Mouse (Mus musculus): Measurements from ENCODE around the gene Lrrtm3. TPM values are rescaled to one million over a fixed set of nuclear protein-coding genes. Genes with fewer than 3 reads are reported as not detected.

Gene Lrrtm3
- polyA plus RNA-seq (2015; fragmentation: Nextera tagmentation; extraction: Ambion mirVana): 35.6 and 44.5 TPM in 2 replicates

DNA sequence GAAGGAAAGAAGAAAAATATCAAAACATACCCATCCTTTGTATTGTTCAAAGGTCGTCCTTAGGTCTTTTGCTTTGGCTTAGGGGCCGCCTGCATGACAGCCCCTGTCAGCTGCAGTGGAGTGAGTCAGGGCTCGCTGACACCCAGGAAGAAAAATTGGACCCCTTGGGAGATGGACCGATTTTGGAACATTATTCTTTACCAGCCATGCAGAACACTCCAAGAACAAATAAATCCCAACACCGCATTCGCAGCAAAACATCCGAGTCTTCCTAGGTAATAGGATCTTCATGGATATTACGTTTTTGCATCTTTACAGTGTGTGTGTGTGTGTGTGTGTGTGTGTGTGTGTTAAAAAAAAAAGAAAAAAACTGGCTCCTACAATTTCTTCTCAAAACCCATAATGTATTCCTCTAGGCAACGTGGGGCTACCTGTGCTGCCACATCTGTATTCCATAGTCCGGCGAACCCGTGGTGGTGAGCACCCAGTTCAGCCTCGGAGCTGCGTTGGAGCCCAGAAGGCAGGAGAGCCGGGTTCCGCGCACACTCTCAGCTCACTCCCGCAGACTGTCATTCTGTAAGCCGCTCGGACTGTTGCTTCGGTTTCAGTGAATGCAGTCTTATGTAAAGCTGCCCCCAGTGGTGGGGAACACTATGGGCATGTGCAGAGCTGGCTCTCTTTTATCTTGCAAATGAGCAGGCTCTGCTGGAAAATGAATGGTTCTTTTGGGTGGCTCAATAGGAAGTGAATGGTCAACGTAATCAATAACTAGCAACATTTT lies at the start of gene Lrrtm3:
TSS of gene Lrrtm3 (minus strand) at position 598 of the 781 bp plus-strand sequence.
- WGBS: 1% methylated on average over 22 of the region's 22 CpGs

DNA sequence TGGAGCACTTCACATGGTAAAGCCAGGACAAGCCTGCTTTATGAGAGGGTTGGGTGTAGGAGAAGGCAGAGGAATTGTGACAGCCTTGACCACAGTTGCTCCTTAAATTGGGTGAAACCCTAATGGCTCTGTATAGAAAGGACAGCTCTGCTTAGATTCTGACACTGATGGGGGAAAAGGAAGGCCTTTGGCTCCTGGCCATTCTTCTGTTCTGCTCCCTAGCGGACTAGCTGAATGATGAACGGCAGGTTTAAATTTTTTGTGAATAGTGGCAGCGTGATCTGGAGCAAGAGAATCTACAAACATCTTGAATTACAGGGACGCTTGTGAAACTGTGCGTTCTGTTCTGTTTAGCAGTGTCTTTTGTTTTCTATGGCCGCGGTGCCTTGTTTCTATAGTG lies 45.4 kb upstream of the Lrrtm3 start:
- H3K9me3 ChIP-seq (replicated peaks): no peaks in the 10 kb centered on the region
- H3K27ac ChIP-seq (replicated peaks): no peak overlapping the region
- H3K27me3 ChIP-seq (replicated peaks): no peaks in the 10 kb centered on the region
- H3K36me3 ChIP-seq: no peaks in the 10 kb centered on the region
- ATAC-seq (ENCODE audit: low FRiP score): no peak
- H3K9ac ChIP-seq (replicated peaks): no peak overlapping the region
- 16% methylated on average over 7 of the region's 7 CpGs for WGBS
- peaks cover 4% of the 10 kb centered on the region; the same call in 1 of the 2 replicates for H3K4me1 ChIP-seq
- H3K4me2 ChIP-seq: peak overlapping the region; percentile 19; the same call in 1 of the 2 replicates
- no peak overlapping the region for H3K4me3 ChIP-seq (replicated peaks)

More for the DNA sequence above, at the start of gene Lrrtm3:
- peak within 1 kb of the TSS; percentile 76 for H3K4me2 ChIP-seq
- peaks cover 32% of the 10 kb centered on the region for H3K4me1 ChIP-seq
- H3K4me3 ChIP-seq (replicated peaks): peak within 1 kb of the TSS; percentile 59
- H3K36me3 ChIP-seq: no peaks in the 10 kb centered on the region
- H3K9ac ChIP-seq (replicated peaks): peak within 1 kb of the TSS; percentile 66
- peak; percentile 94 for ATAC-seq (ENCODE audit: low FRiP score)
- H3K27me3 ChIP-seq (replicated peaks): no peaks in the 10 kb centered on the region
- peak within 1 kb of the TSS; percentile 85 for H3K27ac ChIP-seq (replicated peaks)
- H3K9me3 ChIP-seq (replicated peaks): no peaks in the 10 kb centered on the region

GRCm38 (mm10) chr10:64133461-64133860 lies 43.4 kb upstream of the Lrrtm3 start:
- WGBS: 89% methylated on average over 3 of the region's 3 CpGs
- Histone ChIP-seq H3K36me3 (no peaks in the 10 kb centered on the region), H3K9ac (replicated peaks) (no peak overlapping the region), H3K27me3 (replicated peaks) (no peaks in the 10 kb centered on the region), H3K4me3 (replicated peaks) (no peak overlapping the region), H3K9me3 (replicated peaks) (no peaks in the 10 kb centered on the region), H3K4me2 (no peak overlapping the region), H3K27ac (replicated peaks) (no peak overlapping the region), H3K4me1 (peaks cover 4% of the 10 kb centered on the region; the same call in 1 of the 2 replicates)
- ATAC-seq (ENCODE audit: low FRiP score): no peak

DNA sequence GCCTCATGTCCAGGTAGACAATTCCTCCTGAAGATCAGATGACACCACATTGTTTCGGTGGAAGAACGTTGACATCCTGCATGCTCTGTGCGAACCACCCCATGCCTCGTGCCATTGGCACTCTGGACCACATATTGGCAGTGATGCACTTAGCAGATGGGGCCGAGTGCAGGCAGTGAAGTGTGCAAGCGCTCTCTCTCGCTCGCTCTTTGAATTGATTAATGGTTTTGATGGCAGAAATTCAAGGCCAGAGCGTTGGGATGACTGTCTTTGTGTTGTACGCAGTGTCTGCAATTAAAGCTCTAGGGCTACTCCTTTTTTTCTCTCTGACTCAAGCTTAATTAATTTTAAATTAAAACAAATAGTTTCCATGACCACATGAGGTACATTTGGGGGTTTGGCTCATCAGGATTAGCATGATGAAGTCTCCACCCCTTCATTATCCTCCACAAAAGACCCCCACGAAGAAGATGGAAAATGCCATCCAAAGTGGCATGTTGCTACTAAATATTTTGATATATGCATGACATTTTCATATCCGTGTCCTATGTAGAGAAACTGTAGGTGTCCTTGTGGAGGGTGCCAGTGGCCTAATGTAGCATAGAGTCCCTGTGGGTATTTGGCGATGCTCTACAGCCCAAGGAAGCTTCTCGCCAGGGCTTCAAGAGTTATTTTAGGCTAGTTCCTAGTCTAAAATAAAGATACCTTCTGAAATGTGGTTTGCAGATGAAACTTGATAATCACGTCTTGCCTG lies 40.5 kb upstream of the Lrrtm3 start:
- ATAC-seq (ENCODE audit: low FRiP score): peak; percentile 70
- 45% methylated on average over 15 of the region's 15 CpGs for WGBS
- Histone ChIP-seq H3K4me2 (no peak overlapping the region), H3K27me3 (replicated peaks) (no peaks in the 10 kb centered on the region), H3K4me1 (peaks cover 4% of the 10 kb centered on the region; the same call in 1 of the 2 replicates), H3K36me3 (no peaks in the 10 kb centered on the region), H3K4me3 (replicated peaks) (no peak overlapping the region), H3K27ac (replicated peaks) (no peak overlapping the region), H3K9me3 (replicated peaks) (no peaks in the 10 kb centered on the region), H3K9ac (replicated peaks) (no peak overlapping the region)

GRCm38 (mm10) chr10:64118833-64119232 lies 28.8 kb upstream of the Lrrtm3 start:
- H3K36me3 ChIP-seq: no peaks in the 10 kb centered on the region
- ATAC-seq (ENCODE audit: low FRiP score): no peak
- H3K27me3 ChIP-seq (replicated peaks): no peaks in the 10 kb centered on the region
- no peak overlapping the region for H3K27ac ChIP-seq (replicated peaks)
- no peak overlapping the region for H3K4me2 ChIP-seq
- 81% methylated on average over 3 of the region's 3 CpGs for WGBS
- H3K4me1 ChIP-seq: no peaks in the 10 kb centered on the region
- no peaks in the 10 kb centered on the region for H3K9me3 ChIP-seq (replicated peaks)
- H3K9ac ChIP-seq (replicated peaks): no peak overlapping the region
- no peak overlapping the region for H3K4me3 ChIP-seq (replicated peaks)

DNA sequence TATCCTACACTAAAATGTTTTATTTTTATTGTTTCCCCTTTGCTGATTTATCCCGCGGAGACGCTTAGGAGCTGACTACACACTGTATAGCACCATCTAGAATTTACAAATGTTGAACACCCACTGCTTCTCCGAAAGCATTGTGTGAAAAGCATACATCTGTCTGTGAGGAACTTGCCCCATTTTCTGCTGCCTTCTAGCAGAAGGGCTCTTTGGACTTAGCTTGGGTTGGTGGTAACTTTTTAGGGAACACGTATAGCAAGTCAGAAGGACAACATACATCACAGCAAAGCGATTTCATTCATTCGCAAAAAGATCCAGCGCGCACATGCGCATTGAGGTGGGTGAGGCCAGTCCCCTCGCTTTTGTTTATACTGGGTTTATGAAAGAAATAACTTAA lies 25.2 kb upstream of the Lrrtm3 start:
- H3K27ac ChIP-seq (replicated peaks): no peak overlapping the region
- no peak overlapping the region for H3K9ac ChIP-seq (replicated peaks)
- H3K9me3 ChIP-seq (replicated peaks): no peaks in the 10 kb centered on the region
- H3K4me2 ChIP-seq: no peak overlapping the region
- 95% methylated on average over 11 of the region's 11 CpGs for WGBS
- no peak overlapping the region for H3K4me3 ChIP-seq (replicated peaks)
- no peaks in the 10 kb centered on the region for H3K36me3 ChIP-seq
- H3K4me1 ChIP-seq: no peaks in the 10 kb centered on the region
- ATAC-seq (ENCODE audit: low FRiP score): no peak
- H3K27me3 ChIP-seq (replicated peaks): no peaks in the 10 kb centered on the region

DNA sequence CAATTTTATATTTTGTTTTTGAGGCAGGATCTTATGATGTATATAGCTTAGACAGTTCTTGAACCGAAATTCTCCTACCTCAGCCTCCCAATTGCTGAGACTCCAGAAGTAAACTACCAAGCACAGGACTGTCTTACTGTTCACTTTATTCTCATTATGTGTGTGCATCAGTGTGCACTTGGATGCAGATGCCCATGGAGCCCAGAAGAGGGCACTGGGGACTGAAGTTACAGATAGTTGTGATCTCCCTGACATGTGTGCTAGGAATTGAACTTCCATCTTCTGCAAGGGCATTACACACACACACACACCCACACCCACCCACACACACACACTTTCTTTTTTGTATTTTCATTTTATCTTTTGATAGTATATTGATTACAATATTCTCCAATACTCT lies 6.5 kb upstream of the Lrrtm3 start:
- H3K36me3 ChIP-seq: no peaks in the 10 kb centered on the region
- no peaks in the 10 kb centered on the region for H3K9me3 ChIP-seq (replicated peaks)
- H3K9ac ChIP-seq (replicated peaks): no peak overlapping the region
- H3K27ac ChIP-seq (replicated peaks): no peak overlapping the region
- no peak overlapping the region for H3K4me3 ChIP-seq (replicated peaks)
- H3K27me3 ChIP-seq (replicated peaks): no peaks in the 10 kb centered on the region
- WGBS: 97% methylated on average over 1 of the region's 1 CpGs
- no peaks in the 10 kb centered on the region for H3K4me1 ChIP-seq
- no peak overlapping the region for H3K4me2 ChIP-seq
- no peak for ATAC-seq (ENCODE audit: low FRiP score)

DNA sequence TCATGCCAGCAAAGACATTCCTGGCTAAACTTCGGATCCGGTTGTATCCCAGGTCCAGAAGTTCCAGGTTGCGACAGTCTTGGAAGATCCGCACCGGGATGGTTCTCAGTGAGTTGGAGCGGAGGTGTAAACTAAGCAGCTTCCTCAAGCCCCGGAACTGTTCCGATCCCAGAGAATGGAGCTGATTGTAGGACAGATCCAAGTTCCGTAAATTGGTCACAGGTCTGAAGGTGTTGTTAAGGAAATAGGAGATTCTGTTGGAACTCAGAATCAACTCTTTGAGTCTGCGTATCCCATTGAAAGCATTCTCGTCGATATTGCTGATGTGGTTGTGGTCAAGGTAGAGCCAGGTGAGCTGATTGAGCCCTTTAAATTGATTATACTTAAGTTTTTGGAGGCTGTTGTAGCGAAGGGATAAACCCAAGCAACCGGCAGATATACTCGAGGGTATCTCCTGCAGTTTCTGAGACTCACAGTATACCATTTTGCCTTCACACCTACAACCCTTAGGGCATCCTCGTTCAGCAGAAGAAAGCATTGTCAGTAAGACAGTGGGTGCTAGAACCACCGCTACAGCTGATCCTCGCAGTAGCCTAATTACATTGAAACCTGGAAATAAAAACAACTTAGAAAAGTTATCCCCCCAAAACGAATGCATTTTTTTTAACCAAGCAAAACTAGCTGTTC lies 1.2 kb downstream of the Lrrtm3 start:
- peaks cover 36% of the 10 kb centered on the region for H3K4me1 ChIP-seq
- no peak for ATAC-seq (ENCODE audit: low FRiP score)
- H3K36me3 ChIP-seq: no peaks in the 10 kb centered on the region
- peak overlapping the region; percentile 59 for H3K4me3 ChIP-seq (replicated peaks)
- H3K27me3 ChIP-seq (replicated peaks): no peaks in the 10 kb centered on the region
- H3K9me3 ChIP-seq (replicated peaks): no peaks in the 10 kb centered on the region
- 29% methylated on average over 19 of the region's 19 CpGs for WGBS
- peak overlapping the region; percentile 66 for H3K9ac ChIP-seq (replicated peaks)
- H3K27ac ChIP-seq (replicated peaks): peak overlapping the region; percentile 67
- peak overlapping the region; percentile 76 for H3K4me2 ChIP-seq

- Histone ChIP-seq H3K4me3 (replicated peaks) (peak overlapping the region; percentile 59), H3K4me1 (peaks cover 41% of the 10 kb centered on the region), H3K27ac (replicated peaks) (peak overlapping the region; percentile 67), H3K36me3 (no peaks in the 10 kb centered on the region), H3K4me2 (peak overlapping the region; percentile 76), H3K9me3 (replicated peaks) (no peaks in the 10 kb centered on the region), H3K9ac (replicated peaks) (peak overlapping the region; percentile 66), H3K27me3 (replicated peaks) (no peaks in the 10 kb centered on the region)
- ATAC-seq (ENCODE audit: low FRiP score): no peak
- WGBS: 5% methylated on average over 26 of the region's 26 CpGs
Observed at GRCm38 (mm10) chr10:64087936-64088773, 1.9 kb downstream of the Lrrtm3 start.

DNA sequence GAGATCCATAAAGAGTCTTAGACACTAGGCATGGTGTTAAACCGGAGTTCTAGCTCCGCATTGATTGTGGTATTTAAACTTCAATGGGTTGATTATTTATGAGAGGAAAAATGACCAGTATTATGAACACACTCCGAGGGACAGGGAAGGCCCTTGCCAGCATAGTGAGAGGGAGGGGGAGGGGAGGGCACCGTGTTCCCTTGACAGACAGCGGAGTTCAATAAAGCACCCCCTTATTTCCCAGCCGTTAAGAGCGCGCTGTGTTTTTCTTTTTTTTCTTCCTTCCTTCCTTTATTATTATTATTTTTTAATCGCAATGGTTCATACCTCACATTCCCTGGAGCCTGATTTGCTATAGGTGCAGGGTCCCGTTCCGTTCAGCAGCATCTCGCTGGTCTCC lies 2.6 kb downstream of the Lrrtm3 start:
- peak overlapping the region; percentile 59 for H3K4me3 ChIP-seq (replicated peaks)
- ATAC-seq (ENCODE audit: low FRiP score): no peak
- peak overlapping the region; percentile 67 for H3K27ac ChIP-seq (replicated peaks)
- H3K27me3 ChIP-seq (replicated peaks): no peaks in the 10 kb centered on the region
- H3K9ac ChIP-seq (replicated peaks): peak overlapping the region; percentile 66
- H3K4me2 ChIP-seq: peak overlapping the region; percentile 76
- under 1% methylated on average over 12 of the region's 12 CpGs for WGBS
- H3K9me3 ChIP-seq (replicated peaks): no peaks in the 10 kb centered on the region
- H3K36me3 ChIP-seq: no peaks in the 10 kb centered on the region
- H3K4me1 ChIP-seq: peaks cover 41% of the 10 kb centered on the region
